Mouse (Mus musculus) heart, embryonic 11.5 days (tissue): Measurements from ENCODE around the gene Pgap2. TPM values are rescaled to one million over a fixed set of nuclear protein-coding genes. Genes with fewer than 3 reads are reported as not detected.
"Not testable (repeated sequence)": the region's sequence is repeated elsewhere in the genome, so short reads cannot be mapped to it uniquely, and the experiment has no call there.

Source experiments
- ATAC-seq: fragments of 200-750 bp; cut with Nextera tagmentation; replicated peaks from 2 replicates; pipeline ENCODE4 v1.8.0; 2017; ENCODE audit warnings: moderate library complexity; ENCODE audit not compliant: insufficient number of reproducible peaks, low FRiP score, low TSS enrichment
- H3K27ac ChIP-seq: fragments of 300-500 bp; sonication (generic); 2 replicates; pipeline ENCODE4 v1.5.1; 2014; ENCODE audit warnings: mild to moderate bottlenecking, low read depth, low read length
- H3K27me3 ChIP-seq: fragments of 300-500 bp; sonication (generic); 2 replicates; pipeline ENCODE4 v1.6.1; 2014; ENCODE audit warnings: mild to moderate bottlenecking, low read length, mixed read lengths; ENCODE audit not compliant: control insufficient read depth, insufficient read depth
- H3K36me3 ChIP-seq: fragments of 300-500 bp; sonication (generic); 2 replicates; pipeline ENCODE4 v1.6.1; 2014; ENCODE audit warnings: mild to moderate bottlenecking, low read length, moderate library complexity, mixed read lengths; ENCODE audit not compliant: control insufficient read depth, insufficient read depth
- H3K4me1 ChIP-seq: fragments of 300-500 bp; sonication (generic); 2 replicates; pipeline ENCODE4 v1.6.1; 2014; ENCODE audit warnings: low read length; ENCODE audit not compliant: control insufficient read depth, insufficient read depth
- H3K4me2 ChIP-seq: fragments of 300-500 bp; sonication (generic); 2 replicates; pipeline ENCODE4 v1.6.1; 2014; ENCODE audit warnings: mild to moderate bottlenecking, moderate library complexity
- H3K4me3 ChIP-seq: fragments of 300-500 bp; sonication (generic); 2 replicates; pipeline ENCODE4 v1.5.1; 2014; ENCODE audit warnings: low read depth, low read length
- H3K9ac ChIP-seq: fragments of 300-500 bp; sonication (generic); 2 replicates; pipeline ENCODE4 v1.6.1; 2014; ENCODE audit warnings: mild to moderate bottlenecking, low read depth, low read length, moderate library complexity
- H3K9me3 ChIP-seq: fragments of 300-500 bp; sonication (generic); replicated peaks from 2 replicates; pipeline ENCODE4 v1.6.1; 2016; ENCODE audit warnings: low read length; ENCODE audit not compliant: control insufficient read depth
- WGBS: fragments of 180-500 bp; shearing (Covaris S2); extraction: QIAGEN DNeasy Blood & Tissue Kit; methylation state at CpG from one replicate; pipeline ENCODE4 v1.1.7; 2014; ENCODE audit not compliant: insufficient replicate concordance; 5-methylcytosine and 5-hydroxymethylcytosine counted together
- polyA plus RNA-seq: library from polyadenylated mRNA; unstranded; fragments of >200 nt; fragmentation: Nextera tagmentation; extraction: Ambion mirVana; gene quantifications from 2 replicates; pipeline ENCODE4 v1.2.1, GENCODE M21; 2014

The Pgap2 gene
- polyA plus RNA-seq, 1 experiment from 2014 or later: 53.5 TPM

- no peak overlapping the region for H3K27ac ChIP-seq
- ATAC-seq: no peak
- H3K36me3 ChIP-seq: no peaks in the 10 kb centered on the region
- WGBS: 70% methylated on average over 3 of the region's 3 CpGs
- no peak overlapping the region for H3K4me2 ChIP-seq
- no peaks in the 10 kb centered on the region for H3K9me3 ChIP-seq
- H3K4me3 ChIP-seq: no peak overlapping the region
- no peak overlapping the region for H3K9ac ChIP-seq
- no peaks in the 10 kb centered on the region for H3K27me3 ChIP-seq
- H3K4me1 ChIP-seq: no peaks in the 10 kb centered on the region
Observed at GRCm38 (mm10) chr7:102256636-102257035, 46.6 kb downstream of the Pgap2 start.

GRCm38 (mm10) chr7:102258189-102258588, 48.2 kb downstream of the Pgap2 start:
- no peaks in the 10 kb centered on the region for H3K4me1 ChIP-seq
- H3K4me3 ChIP-seq: no peak overlapping the region
- no peaks in the 10 kb centered on the region for H3K36me3 ChIP-seq
- no peaks in the 10 kb centered on the region for H3K27me3 ChIP-seq
- H3K9me3 ChIP-seq: no peaks in the 10 kb centered on the region
- H3K27ac ChIP-seq: no peak overlapping the region
- H3K4me2 ChIP-seq: no peak overlapping the region
- no peak overlapping the region for H3K9ac ChIP-seq
- no peak for ATAC-seq
- WGBS: 21% methylated on average over 4 of the region's 4 CpGs

- no peak for ATAC-seq
- no peaks in the 10 kb centered on the region for H3K36me3 ChIP-seq
- no peak overlapping the region for H3K4me2 ChIP-seq
- H3K4me1 ChIP-seq: no peaks in the 10 kb centered on the region
- WGBS: 74% methylated on average over 3 of the region's 3 CpGs
- H3K27ac ChIP-seq: no peak overlapping the region
- H3K9ac ChIP-seq: no peak overlapping the region
- no peak overlapping the region for H3K4me3 ChIP-seq
- no peaks in the 10 kb centered on the region for H3K9me3 ChIP-seq
- no peaks in the 10 kb centered on the region for H3K27me3 ChIP-seq
Observed at GRCm38 (mm10) chr7:102258753-102259152, 48.7 kb downstream of the Pgap2 start.

- Histone ChIP-seq H3K4me2 (no peak overlapping the region), H3K9ac (no peak overlapping the region), H3K4me3 (no peak overlapping the region), H3K27ac (no peak overlapping the region), H3K36me3 (no peaks in the 10 kb centered on the region), H3K4me1 (no peaks in the 10 kb centered on the region), H3K9me3 (no peaks in the 10 kb centered on the region), H3K27me3 (no peaks in the 10 kb centered on the region)
- 80% methylated on average over 10 of the region's 10 CpGs for WGBS
- no peak for ATAC-seq
Observed at GRCm38 (mm10) chr7:102259716-102260479, 49.9 kb downstream of the Pgap2 start.

- no peak overlapping the region for H3K4me3 ChIP-seq
- H3K27me3 ChIP-seq: no peaks in the 10 kb centered on the region
- no peaks in the 10 kb centered on the region for H3K4me1 ChIP-seq
- H3K27ac ChIP-seq: no peak overlapping the region
- no peak overlapping the region for H3K9ac ChIP-seq
- H3K36me3 ChIP-seq: no peaks in the 10 kb centered on the region
- no peaks in the 10 kb centered on the region for H3K9me3 ChIP-seq
- WGBS: 75% methylated on average over 1 of the region's 1 CpGs
- no peak overlapping the region for H3K4me2 ChIP-seq
- no peak for ATAC-seq
Observed at GRCm38 (mm10) chr7:102260518-102260917, 50.5 kb downstream of the Pgap2 start.

- WGBS: 95% methylated on average over 2 of the region's 2 CpGs
- no peak for ATAC-seq
Observed at GRCm38 (mm10) chr7:102263020-102263419, 53.0 kb downstream of the Pgap2 start.

GRCm38 (mm10) chr7:102266021-102266400, 56.0 kb downstream of the Pgap2 start:
- H3K27ac ChIP-seq, H3K27me3 ChIP-seq, H3K4me2 ChIP-seq, H3K4me3 ChIP-seq, H3K36me3 ChIP-seq, H3K9ac ChIP-seq, H3K9me3 ChIP-seq, ATAC-seq, H3K4me1 ChIP-seq: not testable (repeated sequence)
- WGBS: 85% methylated on average over 10 of the region's 10 CpGs

More at GRCm38 (mm10) chr7:102263020-102263419, 53.0 kb downstream of the Pgap2 start:
- no peaks in the 10 kb centered on the region for H3K27me3 ChIP-seq
- H3K9ac ChIP-seq: no peak overlapping the region
- H3K36me3 ChIP-seq: no peaks in the 10 kb centered on the region
- H3K27ac ChIP-seq: no peak overlapping the region
- H3K4me1 ChIP-seq: no peaks in the 10 kb centered on the region
- H3K9me3 ChIP-seq: no peaks in the 10 kb centered on the region
- H3K4me3 ChIP-seq: no peak overlapping the region
- H3K4me2 ChIP-seq: no peak overlapping the region

- Histone ChIP-seq H3K27me3 (no peaks in the 10 kb centered on the region), H3K36me3 (no peaks in the 10 kb centered on the region), H3K4me2 (peak overlapping the region; percentile 98), H3K4me3 (no peak overlapping the region), H3K27ac (no peak overlapping the region), H3K9me3 (no peaks in the 10 kb centered on the region), H3K4me1 (no peaks in the 10 kb centered on the region), H3K9ac (0 out of 2 replicates have a peak overlapping the region, but pooled peaks have one; percentile 24)
- ATAC-seq: peak; percentile 5; the same call in 1 of the 2 replicates
- WGBS: 40% methylated on average over 14 of the region's 14 CpGs
Observed at GRCm38 (mm10) chr7:102266401-102267042, 56.5 kb downstream of the Pgap2 start.
